Mouse (Mus musculus): ENCODE results near the gene Mipol1. TPM values are rescaled to one million over a fixed set of nuclear protein-coding genes. Genes with fewer than 3 reads are reported as not detected.

Gene Mipol1
- total and polyA plus RNA-seq, 2 experiments: 0.77 to 6.7 TPM

DNA sequence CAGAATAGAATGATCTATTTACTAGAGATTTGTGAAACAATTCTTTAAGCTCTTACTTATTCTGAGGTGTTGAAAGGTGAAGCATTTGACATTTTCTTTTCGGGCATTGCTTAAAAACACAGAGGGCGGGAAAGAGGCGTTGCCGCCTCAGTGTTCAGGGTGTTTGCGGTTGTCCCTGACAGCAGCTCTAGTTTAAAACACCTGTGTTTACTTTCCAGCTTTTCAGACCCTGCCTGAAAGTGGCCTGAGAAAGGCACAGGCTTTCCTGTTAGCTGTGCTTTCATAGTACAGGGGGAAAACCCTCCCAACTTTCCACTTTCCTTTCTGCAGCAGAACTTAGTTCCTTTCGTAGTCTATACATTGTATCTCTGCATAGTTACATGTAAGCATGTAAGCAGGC is 152.6 kb downstream of the Mipol1 start:
- no peak overlapping the region for H3K9ac ChIP-seq (ENCODE audit: low read depth, low read length)
- no peak overlapping the region for H3K27ac ChIP-seq (replicated peaks; ENCODE audit: insufficient read depth, low read depth, low read length)
- no peak for TF ChIP-seq CTCF (IDR thresholded peaks at IDR 0.05; ENCODE audit: low read depth, low read length)
- TF ChIP-seq POLR2A (IDR thresholded peaks at IDR 0.05; ENCODE audit: extremely low read depth, insufficient read depth, low read length): no peak
- no peaks in the 10 kb centered on the region for H3K36me3 ChIP-seq (ENCODE audit: control insufficient read depth, insufficient read depth, low read length)
- H3K79me2 ChIP-seq (ENCODE audit: control insufficient read depth, insufficient read depth, low read length): no peaks in the 10 kb centered on the region
- DNase-seq (ENCODE audit: extremely low read depth, low read depth, low spot score): no peak
- no peak overlapping the region for H3K4me3 ChIP-seq (ENCODE audit: insufficient read depth, low read depth, low read length)
- no peaks in the 10 kb centered on the region for H3K4me1 ChIP-seq (ENCODE audit: control insufficient read depth, insufficient read depth, low read length)
- H3K27me3 ChIP-seq (ENCODE audit: control insufficient read depth, insufficient read depth, low read length): no peaks in the 10 kb centered on the region
- 54% methylated on average over 6 of the region's 6 CpGs for WGBS

DNA sequence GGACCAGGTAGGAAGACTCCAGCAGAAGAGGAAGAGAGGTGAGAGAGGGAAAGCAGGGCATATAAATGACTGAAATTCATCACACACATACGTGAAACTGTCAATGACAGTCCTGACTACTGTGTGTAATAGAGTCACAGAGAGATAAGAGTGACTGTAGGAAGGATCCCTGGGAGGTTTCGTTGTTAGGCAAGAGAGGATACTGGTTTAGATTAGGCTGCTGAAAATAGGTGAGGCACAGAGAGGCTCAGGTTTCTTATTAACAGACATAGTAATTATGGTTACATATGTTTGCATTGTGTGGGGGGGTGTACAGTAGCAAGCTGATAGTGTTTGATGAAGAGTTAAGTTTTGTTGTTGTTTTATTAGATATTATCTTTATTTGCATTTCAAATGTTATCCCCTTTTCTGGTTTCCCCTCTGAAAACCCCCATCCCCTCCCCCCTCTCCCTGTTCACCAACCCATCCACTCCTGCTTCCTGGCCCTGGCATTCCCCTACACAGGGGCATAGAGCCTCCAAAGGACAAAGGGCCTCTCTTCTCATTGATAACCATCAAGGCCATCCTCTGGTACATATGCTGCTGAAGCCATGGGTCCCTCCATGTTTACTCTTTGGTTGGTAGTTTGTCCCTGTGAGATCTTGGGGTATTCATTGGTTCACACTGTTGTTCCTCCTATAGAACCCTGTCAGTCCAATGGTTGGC is 157.5 kb downstream of the Mipol1 start:
- Histone ChIP-seq H3K27me3 (ENCODE audit: control insufficient read depth, insufficient read depth, low read length) (no peaks in the 10 kb centered on the region), H3K4me1 (ENCODE audit: control insufficient read depth, insufficient read depth, low read length) (no peaks in the 10 kb centered on the region), H3K4me3 (ENCODE audit: insufficient read depth, low read depth, low read length) (no peak overlapping the region), H3K9ac (ENCODE audit: low read depth, low read length) (no peak overlapping the region), H3K27ac (replicated peaks; ENCODE audit: insufficient read depth, low read depth, low read length) (no peak overlapping the region), H3K79me2 (ENCODE audit: control insufficient read depth, insufficient read depth, low read length) (no peaks in the 10 kb centered on the region), H3K36me3 (ENCODE audit: control insufficient read depth, insufficient read depth, low read length) (no peaks in the 10 kb centered on the region)
- TF ChIP-seq POLR2A (IDR thresholded peaks at IDR 0.05; ENCODE audit: extremely low read depth, insufficient read depth, low read length) (no peak), CTCF (IDR thresholded peaks at IDR 0.05; ENCODE audit: low read depth, low read length) (no peak)
- DNase-seq (ENCODE audit: extremely low read depth, low read depth, low spot score): no peak
- 84% methylated on average over 2 of the region's 2 CpGs for WGBS

DNA sequence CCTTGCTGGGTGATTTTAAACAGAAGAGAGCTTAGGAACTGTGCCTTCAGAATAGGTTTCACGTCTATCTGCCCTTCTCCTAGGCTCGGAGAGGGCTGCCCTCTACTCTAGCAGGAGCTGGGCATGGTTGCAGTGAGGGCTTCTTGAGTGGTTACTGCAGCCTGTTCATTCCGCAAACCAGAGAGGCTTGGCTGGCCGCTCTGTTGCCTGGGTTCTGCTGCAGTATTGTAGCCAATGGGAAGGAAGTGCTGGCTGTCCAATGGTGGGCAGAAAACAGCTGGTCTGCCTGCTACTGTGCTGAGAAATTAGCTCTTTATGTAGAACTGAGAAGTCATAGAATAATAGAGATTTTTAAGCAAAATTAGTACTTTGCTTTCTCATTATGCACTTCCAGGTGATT is 169.3 kb downstream of the Mipol1 start:
- 27% methylated on average over 4 of the region's 4 CpGs for WGBS
- peak overlapping the region; percentile 63 for H3K9ac ChIP-seq (ENCODE audit: low read depth, low read length)
- peak overlapping the region; percentile 18; the same call in 1 of the 2 replicates for H3K4me3 ChIP-seq (ENCODE audit: insufficient read depth, low read depth, low read length)
- H3K27ac ChIP-seq (replicated peaks; ENCODE audit: insufficient read depth, low read depth, low read length): peak overlapping the region; percentile 67; the same call in 1 of the 2 replicates
- peaks cover 7% of the 10 kb centered on the region for H3K4me1 ChIP-seq (ENCODE audit: control insufficient read depth, insufficient read depth, low read length)
- peak; percentile 47 for DNase-seq (ENCODE audit: extremely low read depth, low read depth, low spot score)
- TF ChIP-seq CTCF (IDR thresholded peaks at IDR 0.05; ENCODE audit: low read depth, low read length) (no peak), POLR2A (IDR thresholded peaks at IDR 0.05; ENCODE audit: extremely low read depth, insufficient read depth, low read length) (no peak)
- H3K36me3 ChIP-seq (ENCODE audit: control insufficient read depth, insufficient read depth, low read length): no peaks in the 10 kb centered on the region
- no peaks in the 10 kb centered on the region for H3K27me3 ChIP-seq (ENCODE audit: control insufficient read depth, insufficient read depth, low read length)
- no peaks in the 10 kb centered on the region for H3K79me2 ChIP-seq (ENCODE audit: control insufficient read depth, insufficient read depth, low read length)

DNA sequence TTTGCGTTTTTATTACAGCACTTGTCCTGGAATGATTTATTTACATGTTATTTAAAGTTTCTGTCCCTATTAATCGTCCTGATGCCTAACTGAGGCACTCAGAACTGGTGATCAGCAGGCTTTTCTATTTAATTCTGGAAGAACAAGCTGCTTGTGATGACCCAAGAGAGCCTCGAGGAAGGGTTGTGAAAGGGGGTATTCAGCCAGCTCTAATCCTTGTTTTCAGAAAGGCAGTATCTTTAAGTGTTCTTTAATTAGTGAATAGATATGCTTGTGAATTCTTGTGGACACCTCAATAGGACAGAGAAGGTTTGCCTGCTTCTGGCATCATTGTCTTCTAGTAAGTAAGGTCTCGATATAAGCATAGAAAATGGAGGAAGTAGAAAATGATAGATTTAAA is 170.0 kb downstream of the Mipol1 start:
- WGBS: 74% methylated on average over 4 of the region's 4 CpGs
- Histone ChIP-seq H3K27ac (replicated peaks; ENCODE audit: insufficient read depth, low read depth, low read length) (no peak overlapping the region), H3K4me3 (ENCODE audit: insufficient read depth, low read depth, low read length) (no peak overlapping the region), H3K4me1 (ENCODE audit: control insufficient read depth, insufficient read depth, low read length) (peaks cover 7% of the 10 kb centered on the region), H3K79me2 (ENCODE audit: control insufficient read depth, insufficient read depth, low read length) (no peaks in the 10 kb centered on the region), H3K36me3 (ENCODE audit: control insufficient read depth, insufficient read depth, low read length) (no peaks in the 10 kb centered on the region), H3K27me3 (ENCODE audit: control insufficient read depth, insufficient read depth, low read length) (no peaks in the 10 kb centered on the region), H3K9ac (ENCODE audit: low read depth, low read length) (no peak overlapping the region)
- TF ChIP-seq POLR2A (IDR thresholded peaks at IDR 0.05; ENCODE audit: extremely low read depth, insufficient read depth, low read length) (no peak), CTCF (IDR thresholded peaks at IDR 0.05; ENCODE audit: low read depth, low read length) (no peak)
- DNase-seq (ENCODE audit: extremely low read depth, low read depth, low spot score): no peak

DNA sequence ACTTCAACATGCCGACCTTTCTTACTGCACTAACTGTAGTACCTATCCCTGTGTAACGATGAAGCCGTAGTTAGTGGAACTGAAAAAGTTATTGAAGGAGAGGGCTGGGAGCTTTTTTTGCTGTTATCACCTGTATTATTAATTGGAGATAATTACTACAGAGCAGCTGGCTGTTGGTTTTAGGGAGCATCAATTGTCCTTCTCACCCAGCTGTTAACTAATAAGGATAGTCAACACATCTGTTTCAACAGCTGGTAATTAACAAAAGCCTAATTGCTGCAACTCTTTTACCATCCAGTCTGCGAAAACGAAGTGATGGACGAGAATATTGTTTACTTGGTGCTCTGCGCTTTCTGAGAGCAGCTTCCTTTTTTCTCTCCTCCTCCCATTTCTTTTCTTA is 170.9 kb downstream of the Mipol1 start:
- Histone ChIP-seq H3K4me3 (ENCODE audit: insufficient read depth, low read depth, low read length) (no peak overlapping the region), H3K4me1 (ENCODE audit: control insufficient read depth, insufficient read depth, low read length) (peaks cover 7% of the 10 kb centered on the region), H3K9ac (ENCODE audit: low read depth, low read length) (no peak overlapping the region), H3K79me2 (ENCODE audit: control insufficient read depth, insufficient read depth, low read length) (no peaks in the 10 kb centered on the region), H3K27me3 (ENCODE audit: control insufficient read depth, insufficient read depth, low read length) (no peaks in the 10 kb centered on the region), H3K36me3 (ENCODE audit: control insufficient read depth, insufficient read depth, low read length) (no peaks in the 10 kb centered on the region), H3K27ac (replicated peaks; ENCODE audit: insufficient read depth, low read depth, low read length) (no peak overlapping the region)
- TF ChIP-seq POLR2A (IDR thresholded peaks at IDR 0.05; ENCODE audit: extremely low read depth, insufficient read depth, low read length) (no peak), CTCF (IDR thresholded peaks at IDR 0.05; ENCODE audit: low read depth, low read length) (no peak)
- WGBS: 89% methylated on average over 7 of the region's 7 CpGs
- no peak for DNase-seq (ENCODE audit: extremely low read depth, low read depth, low spot score)

DNA sequence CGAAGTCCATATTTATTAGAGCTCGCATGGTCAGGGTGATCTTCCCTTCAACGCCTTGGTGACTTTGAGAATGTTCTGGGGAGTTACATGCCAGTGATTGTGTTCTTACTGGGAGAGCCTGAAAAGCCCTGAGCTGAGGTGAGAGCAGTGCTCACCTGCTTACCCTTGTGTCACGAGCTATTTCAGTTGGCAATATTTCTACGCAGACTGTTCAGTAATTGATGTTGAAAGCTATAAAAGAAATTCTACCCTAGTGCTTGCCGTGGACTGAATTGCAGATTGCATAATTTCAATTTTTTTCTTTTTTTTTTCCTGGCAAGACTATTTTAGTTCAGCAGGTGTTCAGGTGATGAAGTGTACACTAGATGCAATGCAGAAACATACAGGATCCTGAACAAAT is 172.1 kb downstream of the Mipol1 start:
- 55% methylated on average over 6 of the region's 6 CpGs for WGBS
- H3K27me3 ChIP-seq (ENCODE audit: control insufficient read depth, insufficient read depth, low read length): no peaks in the 10 kb centered on the region
- H3K4me3 ChIP-seq (ENCODE audit: insufficient read depth, low read depth, low read length): no peak overlapping the region
- DNase-seq (ENCODE audit: extremely low read depth, low read depth, low spot score): peak; percentile 74
- H3K79me2 ChIP-seq (ENCODE audit: control insufficient read depth, insufficient read depth, low read length): no peaks in the 10 kb centered on the region
- H3K4me1 ChIP-seq (ENCODE audit: control insufficient read depth, insufficient read depth, low read length): peaks cover 7% of the 10 kb centered on the region
- H3K9ac ChIP-seq (ENCODE audit: low read depth, low read length): no peak overlapping the region
- no peak overlapping the region for H3K27ac ChIP-seq (replicated peaks; ENCODE audit: insufficient read depth, low read depth, low read length)
- no peak for TF ChIP-seq POLR2A (IDR thresholded peaks at IDR 0.05; ENCODE audit: extremely low read depth, insufficient read depth, low read length)
- TF ChIP-seq CTCF (IDR thresholded peaks at IDR 0.05; ENCODE audit: low read depth, low read length): no peak
- H3K36me3 ChIP-seq (ENCODE audit: control insufficient read depth, insufficient read depth, low read length): no peaks in the 10 kb centered on the region
